Mouse (Mus musculus) bone marrow, adult 2 months (tissue): ENCODE measurements at regions not wholly inside any gene's neighbourhood (a gene's known extent, or its start where the extent isn't known, plus 50 kb on each side); places are given as distances from the start of the nearest gene placed in this dataset.

Source experiments
- H3K27ac ChIP-seq: fragments of 200-500 bp; 2 replicates; pipeline ENCODE4 v1.5.1; 2012; ENCODE audit warnings: low read depth, mild to moderate bottlenecking, control low read depth, inconsistent platforms, low read length; ENCODE audit not compliant: control insufficient read depth, poor library complexity, insufficient read depth
- H3K4me1 ChIP-seq: fragments of 200-500 bp; 2 replicates; pipeline ENCODE4 v1.6.1; 2011; ENCODE audit warnings: low read length; ENCODE audit not compliant: control insufficient read depth, insufficient read depth
- H3K4me3 ChIP-seq: fragments of 200-500 bp; replicated peaks from 2 replicates; pipeline ENCODE3; 2011; ENCODE audit warnings: mild to moderate bottlenecking, low read depth, low read length, control low read depth; ENCODE audit not compliant: control insufficient read depth
- CTCF ChIP-seq: fragments of 200-500 bp; IDR thresholded peaks from 2 replicates; pipeline ENCODE4 v1.5.1; 2011; ENCODE audit warnings: low read length, control low read depth; ENCODE audit not compliant: control insufficient read depth, insufficient read depth
- POLR2A ChIP-seq: fragments of 200-500 bp; IDR thresholded peaks from 2 replicates; pipeline ENCODE4 v1.6.1; 2011; ENCODE audit warnings: low read depth, mild to moderate bottlenecking, control low read depth, low read length, borderline replicate concordance; ENCODE audit not compliant: control insufficient read depth
- WGBS: fragments of 180-500 bp; shearing (Covaris S2); methylation state at CpG from one replicate; pipeline ENCODE4 v1.1.7; 2018; 5-methylcytosine and 5-hydroxymethylcytosine counted together

DNA sequence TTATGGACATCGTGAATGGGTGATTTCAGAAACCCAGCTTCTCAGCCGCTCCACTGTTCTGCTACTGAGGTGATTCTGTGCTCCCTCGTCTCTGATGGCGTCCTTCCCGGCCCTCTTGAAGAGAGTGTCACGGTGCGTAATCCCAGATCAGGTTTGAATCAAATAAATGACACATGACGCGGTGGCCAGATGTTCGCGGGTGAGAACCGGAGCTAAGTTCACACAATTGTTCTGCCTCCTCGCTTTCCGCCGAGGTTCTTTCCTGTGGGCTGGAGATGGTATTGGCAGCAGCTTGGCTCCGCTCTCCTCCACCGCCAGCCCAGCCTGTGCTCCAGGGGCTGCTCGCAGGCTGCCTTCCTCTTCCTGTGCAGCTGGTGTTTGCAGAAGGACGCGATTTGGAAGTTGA, 142.7 kb downstream of the Kdr start:
- 2% methylated on average over 20 of the region's 20 CpGs for WGBS
- TF ChIP-seq POLR2A (no peak), CTCF (no peak)
- H3K4me3 ChIP-seq, result peak overlapping the region; percentile 44
- no peak overlapping the region for H3K27ac ChIP-seq
- peaks cover 4% of the 10 kb centered on the region; the same call in 1 of the 2 replicates for H3K4me1 ChIP-seq

DNA sequence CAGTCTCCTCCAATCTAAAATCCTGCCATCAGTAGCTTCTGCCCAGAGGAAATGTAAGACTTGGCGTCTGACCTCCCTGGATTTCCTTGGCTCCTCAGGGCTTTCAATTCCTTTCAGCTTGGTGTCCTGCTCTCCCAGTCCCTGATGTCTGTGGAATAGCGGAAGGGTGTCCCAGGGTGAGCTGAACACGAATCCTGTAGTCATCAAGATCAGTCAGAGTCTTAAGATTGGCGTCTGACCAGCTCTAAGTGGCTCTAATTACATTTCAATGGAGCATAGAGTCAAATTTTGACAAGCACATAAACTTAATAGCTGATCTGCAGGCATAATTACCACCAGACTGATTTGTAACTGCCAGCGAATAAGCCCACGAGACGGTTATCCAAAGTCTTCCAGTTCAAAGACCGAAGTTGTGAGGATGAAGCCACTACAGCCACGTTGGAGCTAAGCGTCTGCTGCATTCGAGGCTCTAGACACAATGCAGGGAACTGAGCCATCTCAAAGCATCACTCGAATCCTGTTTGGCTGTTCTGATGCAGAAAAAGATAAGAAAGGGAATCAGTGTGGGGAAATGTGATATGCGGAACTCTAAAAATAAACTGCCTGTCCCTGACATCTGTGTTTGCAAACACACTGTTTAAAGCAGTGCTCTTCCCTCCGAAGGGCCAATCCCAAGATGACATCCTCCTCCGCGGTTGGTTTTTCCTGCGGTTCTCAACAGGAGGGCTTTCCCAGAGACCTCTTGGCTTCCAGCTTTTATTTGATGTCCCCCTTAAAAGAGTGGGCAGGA, 143.3 kb downstream of the Kdr start:
- peaks cover 5% of the 10 kb centered on the region for H3K4me1 ChIP-seq
- TF ChIP-seq CTCF (no peak), POLR2A (no peak)
- 4% methylated on average over 17 of the region's 17 CpGs for WGBS

DNA sequence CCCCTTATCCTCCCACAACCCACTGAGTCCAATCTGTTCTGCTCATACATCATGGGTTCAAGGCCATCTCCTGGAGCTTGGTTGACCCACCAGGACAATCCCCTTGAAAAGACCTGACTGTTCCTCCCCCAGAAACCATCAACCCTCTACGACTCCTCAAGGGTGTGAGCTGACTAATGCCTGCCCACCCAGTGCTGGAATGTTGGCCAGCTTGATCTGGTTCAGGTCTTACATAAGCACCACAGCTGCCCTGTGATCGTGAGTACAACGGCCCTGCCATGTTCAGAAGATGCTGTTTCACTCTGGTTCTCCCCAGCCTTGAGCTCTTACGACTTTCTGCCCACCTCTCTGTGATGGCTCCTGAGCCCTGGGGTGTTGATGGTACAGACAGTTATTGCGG, 145.9 kb downstream of the Kdr start:
- no peak overlapping the region for H3K4me3 ChIP-seq
- no peak overlapping the region for H3K27ac ChIP-seq
- H3K4me1 ChIP-seq, result peaks cover 7% of the 10 kb centered on the region
- TF ChIP-seq CTCF, result no peak
- no peak for TF ChIP-seq POLR2A
- 39% methylated on average over 5 of the region's 5 CpGs for WGBS

More for the DNA sequence above, 143.3 kb downstream of the Kdr start:
- H3K27ac ChIP-seq, result no peak overlapping the region
- no peak overlapping the region for H3K4me3 ChIP-seq

DNA sequence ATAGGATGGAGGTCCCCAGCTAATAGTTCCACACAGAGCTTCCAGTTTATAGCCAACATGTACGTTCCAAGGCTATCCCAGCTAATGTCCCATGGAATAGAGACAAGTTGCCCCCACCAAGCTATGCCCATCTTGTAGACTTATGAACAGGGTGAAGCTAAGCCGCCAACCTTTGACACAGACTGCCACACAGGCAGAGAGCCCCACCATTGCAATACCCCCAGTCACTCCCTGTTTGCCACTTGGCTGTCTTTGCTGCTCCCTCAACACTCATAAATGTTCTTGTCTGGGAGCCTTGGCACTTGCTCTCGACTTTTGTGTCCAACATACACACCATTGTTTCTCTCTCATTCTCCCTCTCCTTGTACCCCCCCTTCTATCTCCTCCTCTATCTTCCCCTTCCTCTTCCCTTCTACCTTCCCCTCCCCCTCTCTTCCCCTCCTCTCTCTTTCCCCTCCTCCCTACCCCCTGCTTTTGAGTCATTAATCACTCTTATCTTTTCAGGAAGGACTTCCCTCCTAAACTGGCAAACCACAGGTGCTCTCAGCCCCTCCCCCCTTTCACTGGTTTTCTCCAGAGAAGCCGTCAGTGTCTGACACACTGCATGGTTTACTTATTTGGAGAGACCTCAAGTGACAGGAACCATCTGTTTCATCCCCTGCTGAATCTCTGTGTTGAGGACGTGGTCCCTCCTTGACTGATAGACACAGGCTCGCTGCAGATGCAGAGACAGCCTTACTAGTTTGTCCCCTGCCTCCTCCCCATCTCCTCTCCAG, 148.2 kb downstream of the Kdr start:
- WGBS, result 29% methylated on average over 6 of the region's 6 CpGs
- Histone ChIP-seq H3K4me3 (no peak overlapping the region), H3K4me1 (peaks cover 7% of the 10 kb centered on the region), H3K27ac (peak overlapping the region; percentile 24; the same call in 1 of the 2 replicates)
- TF ChIP-seq CTCF, result no peak
- no peak for TF ChIP-seq POLR2A

DNA sequence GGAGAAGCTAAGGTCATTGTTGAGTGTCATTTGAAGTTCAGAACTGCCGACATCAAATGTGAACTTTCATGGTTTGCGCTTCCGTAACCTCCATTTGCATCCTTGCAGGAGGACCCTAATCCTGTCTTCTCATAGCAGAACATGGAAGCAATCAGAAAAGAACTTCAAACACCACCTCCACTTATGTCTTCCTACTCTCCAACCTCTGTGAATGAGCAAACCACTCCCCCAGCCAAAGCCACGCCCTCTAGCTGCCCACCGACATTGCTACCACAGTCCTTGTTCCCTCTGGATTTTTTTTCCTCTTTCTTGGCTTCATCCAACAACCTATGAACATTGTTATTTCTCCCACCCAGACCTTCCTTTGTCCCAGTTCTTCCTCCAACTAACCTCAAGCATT, 149.9 kb downstream of the Kdr start:
- TF ChIP-seq POLR2A (no peak), CTCF (no peak)
- Histone ChIP-seq H3K4me1 (peaks cover 4% of the 10 kb centered on the region), H3K4me3 (no peak overlapping the region), H3K27ac (no peak overlapping the region)
- WGBS, result 61% methylated on average over 5 of the region's 5 CpGs

DNA sequence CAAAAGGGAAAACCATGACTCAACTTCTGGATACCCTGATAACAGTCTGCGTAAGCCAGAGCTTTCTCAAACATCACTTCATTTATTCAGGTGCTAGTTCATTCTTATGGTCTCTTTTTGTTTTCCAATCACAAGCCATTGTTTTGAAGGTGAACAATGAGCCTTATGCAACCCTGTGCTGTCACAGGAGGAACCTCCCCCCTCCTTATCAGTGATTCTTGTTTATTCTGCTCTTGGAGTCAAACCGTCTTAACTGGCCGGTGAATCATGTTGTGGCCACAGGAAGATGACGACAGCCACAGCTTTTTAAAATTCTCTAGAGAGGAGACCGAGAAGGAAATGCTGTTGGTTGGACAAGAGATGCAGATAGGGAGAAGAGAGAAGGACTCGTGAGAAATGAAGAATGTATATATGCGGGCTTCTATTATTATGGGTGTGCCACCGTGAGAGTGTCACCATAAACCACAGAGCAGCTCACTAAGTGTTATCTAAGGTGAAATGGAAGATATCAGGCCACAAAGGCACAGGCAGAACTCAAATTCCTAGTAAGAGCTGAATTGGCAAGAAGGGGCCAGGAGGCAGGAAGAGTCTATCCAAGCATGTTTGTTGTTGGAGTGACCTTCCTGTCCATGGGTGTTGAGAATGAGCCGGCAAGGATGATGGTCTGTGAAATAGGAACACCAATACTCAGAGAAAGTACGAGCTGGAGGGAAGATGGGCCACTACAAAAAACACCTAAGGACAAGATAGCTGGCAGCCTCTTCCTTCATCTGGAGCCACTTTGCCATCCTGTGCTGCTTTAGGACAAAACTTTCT, 151.8 kb downstream of the Kdr start:
- peaks cover 4% of the 10 kb centered on the region for H3K4me1 ChIP-seq
- no peak for TF ChIP-seq CTCF
- no peak for TF ChIP-seq POLR2A
- H3K27ac ChIP-seq, result no peak overlapping the region
- H3K4me3 ChIP-seq, result no peak overlapping the region
- 10% methylated on average over 10 of the region's 10 CpGs for WGBS

DNA sequence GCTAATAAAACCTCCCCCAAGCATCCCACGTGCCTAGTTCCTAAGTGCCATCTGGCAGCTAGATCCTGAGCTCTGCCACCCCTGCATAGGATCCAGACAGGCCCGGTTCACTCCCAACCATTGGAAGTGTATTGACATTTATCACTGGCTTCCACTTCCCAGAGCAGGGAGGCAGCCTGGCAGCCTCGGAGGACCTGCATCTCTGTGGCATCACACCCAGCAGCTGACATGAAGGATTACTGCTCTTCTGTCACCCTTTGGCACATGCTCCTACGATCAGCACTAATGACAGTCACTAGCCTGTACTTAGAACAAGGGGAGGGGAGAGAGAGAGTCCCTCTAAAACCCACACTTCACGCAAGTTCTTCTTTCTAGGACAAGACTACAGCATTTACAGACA, 152.7 kb downstream of the Kdr start:
- Histone ChIP-seq H3K4me3 (no peak overlapping the region), H3K27ac (no peak overlapping the region), H3K4me1 (peaks cover 4% of the 10 kb centered on the region)
- TF ChIP-seq POLR2A, result no peak
- TF ChIP-seq CTCF, result no peak
- WGBS, result 30% methylated on average over 5 of the region's 5 CpGs

DNA sequence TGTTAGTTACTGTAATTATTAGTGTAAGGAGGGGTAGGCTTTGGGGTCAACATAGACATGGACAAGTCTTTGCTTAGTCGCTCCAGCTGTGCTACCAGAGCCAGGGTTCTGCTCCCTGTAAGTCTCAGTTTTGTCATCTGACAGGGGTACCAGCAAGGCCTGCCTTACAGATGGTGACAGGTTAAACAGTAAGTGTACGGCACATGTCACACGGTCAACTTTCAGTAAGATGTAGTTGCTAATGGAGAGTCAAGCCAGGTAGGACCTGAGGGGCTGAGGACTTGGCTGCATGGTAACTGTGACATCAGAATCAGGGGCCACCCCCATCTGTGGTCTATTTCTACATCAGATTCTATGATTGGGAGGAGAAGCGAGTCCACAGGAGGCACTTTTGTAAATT, 153.6 kb downstream of the Kdr start:
- H3K4me1 ChIP-seq, result no peaks in the 10 kb centered on the region
- 78% methylated on average over 4 of the region's 4 CpGs for WGBS
- H3K4me3 ChIP-seq, result no peak overlapping the region
- H3K27ac ChIP-seq, result no peak overlapping the region
- no peak for TF ChIP-seq CTCF
- no peak for TF ChIP-seq POLR2A
